Mouse (Mus musculus): ENCODE results near the gene Eif1ax. TPM values are rescaled to one million over a fixed set of nuclear protein-coding genes. Genes with fewer than 3 reads are reported as not detected.
A peak's percentile ranks its signal among the peaks of the same experiment; 100 is the strongest.
"Not testable (repeated sequence)": the region's sequence is repeated elsewhere in the genome, so short reads cannot be mapped to it uniquely, and the experiment has no call there.

The Eif1ax gene
- polyA plus RNA-seq, 1 experiment from 2014 or later, result 104 TPM

- Histone ChIP-seq H3K4me1 (replicated peaks; ENCODE audit: insufficient read depth, low read length) (no peaks in the 10 kb centered on the region), H3K9ac (ENCODE audit: low read depth, low read length) (no peak overlapping the region), H3K4me2 (ENCODE audit: low read length) (no peak overlapping the region), H3K4me3 (replicated peaks; ENCODE audit: low read depth, low read length) (no peak overlapping the region), H3K27ac (no peak overlapping the region), H3K36me3 (ENCODE audit: insufficient read depth, low read length) (no peaks in the 10 kb centered on the region), H3K9me3 (replicated peaks; ENCODE audit: low read length) (no peaks in the 10 kb centered on the region), H3K27me3 (ENCODE audit: insufficient read depth, low read length) (no peaks in the 10 kb centered on the region)
- DNase-seq (ENCODE audit: low spot score), result no peak
- 79% methylated on average over 3 of the region's 3 CpGs for WGBS
- no peak for ATAC-seq (replicated peaks; ENCODE audit: low FRiP score, low read depth)
- no peak for TF ChIP-seq CTCF (IDR thresholded peaks at IDR 0.05; ENCODE audit: low read depth)
Measured at GRCm38 (mm10) chrX:159391239-159391638, 19.3 kb downstream of the Eif1ax start.

GRCm38 (mm10) chrX:159409253-159409652 lies 37.3 kb downstream of the Eif1ax start:
- peak; percentile 44 for DNase-seq (ENCODE audit: low spot score)
- Histone ChIP-seq H3K27ac (no peak overlapping the region), H3K4me1 (replicated peaks; ENCODE audit: insufficient read depth, low read length) (no peaks in the 10 kb centered on the region), H3K36me3 (ENCODE audit: insufficient read depth, low read length) (no peaks in the 10 kb centered on the region), H3K27me3 (ENCODE audit: insufficient read depth, low read length) (no peaks in the 10 kb centered on the region; the same call in 1 of the 2 replicates), H3K4me2 (ENCODE audit: low read length) (no peak overlapping the region), H3K4me3 (replicated peaks; ENCODE audit: low read depth, low read length) (no peak overlapping the region), H3K9ac (ENCODE audit: low read depth, low read length) (no peak overlapping the region), H3K9me3 (replicated peaks; ENCODE audit: low read length) (no peaks in the 10 kb centered on the region)
- 32% methylated on average over 4 of the region's 4 CpGs for WGBS
- TF ChIP-seq CTCF (IDR thresholded peaks at IDR 0.05; ENCODE audit: low read depth), result peak; percentile 68
- ATAC-seq (replicated peaks; ENCODE audit: low FRiP score, low read depth), result no peak

DNA sequence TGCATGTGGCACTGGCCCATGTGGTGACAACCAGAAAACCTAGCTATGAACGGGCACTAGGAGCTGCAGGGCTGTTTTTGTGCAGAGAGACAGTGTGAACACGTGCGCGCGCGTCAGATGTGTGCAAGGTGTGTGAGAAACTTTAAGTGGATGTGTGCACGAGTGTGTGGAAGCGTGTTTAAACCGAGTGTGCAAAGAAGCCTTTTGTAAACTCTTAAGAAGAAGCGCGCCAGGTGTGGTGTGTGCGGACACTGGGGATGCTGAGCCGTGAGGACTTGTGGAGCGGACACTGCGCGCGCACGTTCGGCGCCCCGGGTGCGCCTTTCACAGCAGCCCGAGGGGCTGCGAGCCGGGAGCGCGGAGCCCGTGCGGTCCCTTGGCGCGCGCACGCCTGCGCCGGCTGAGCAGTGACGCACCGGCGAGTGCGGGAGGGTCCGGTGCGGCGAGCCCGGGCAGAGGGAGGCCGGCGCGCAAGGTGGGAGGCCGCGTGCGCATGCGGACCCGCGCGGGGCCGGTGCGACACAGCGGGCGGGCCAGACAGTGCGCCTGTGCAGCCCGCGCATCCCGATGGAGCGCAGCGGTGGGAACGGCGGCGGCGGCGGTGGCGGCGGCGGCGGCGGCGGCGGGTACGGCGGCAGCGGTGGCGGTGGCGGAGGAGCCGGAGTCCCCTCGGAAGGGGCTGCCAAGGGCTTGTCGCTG lies 42.3 kb downstream of the Eif1ax start, which contains the start of gene Map7d2:
Gene Map7d2 (plus strand): TSS at position 443 of the 699 bp plus-strand sequence.
- DNase-seq (ENCODE audit: low spot score) (no peak), ATAC-seq (replicated peaks; ENCODE audit: low FRiP score, low read depth) (peak; percentile 57)
- H3K27me3 ChIP-seq (ENCODE audit: insufficient read depth, low read length), result no peaks in the 10 kb centered on the region; the same call in 1 of the 2 replicates
- no peak within 1 kb of the TSS for H3K9ac ChIP-seq (ENCODE audit: low read depth, low read length)
- WGBS, result 34% methylated on average over 48 of the region's 83 CpGs
- H3K27ac ChIP-seq, result no peak within 1 kb of the TSS
- H3K36me3 ChIP-seq (ENCODE audit: insufficient read depth, low read length), result no peaks in the 10 kb centered on the region
- peak within 1 kb of the TSS; percentile 47 for H3K4me3 ChIP-seq (replicated peaks; ENCODE audit: low read depth, low read length)
- no peaks in the 10 kb centered on the region for H3K9me3 ChIP-seq (replicated peaks; ENCODE audit: low read length)
- no peaks in the 10 kb centered on the region for H3K4me1 ChIP-seq (replicated peaks; ENCODE audit: insufficient read depth, low read length)
- H3K4me2 ChIP-seq (ENCODE audit: low read length), result peak within 1 kb of the TSS; percentile 91
- no peak for TF ChIP-seq CTCF (IDR thresholded peaks at IDR 0.05; ENCODE audit: low read depth)

DNA sequence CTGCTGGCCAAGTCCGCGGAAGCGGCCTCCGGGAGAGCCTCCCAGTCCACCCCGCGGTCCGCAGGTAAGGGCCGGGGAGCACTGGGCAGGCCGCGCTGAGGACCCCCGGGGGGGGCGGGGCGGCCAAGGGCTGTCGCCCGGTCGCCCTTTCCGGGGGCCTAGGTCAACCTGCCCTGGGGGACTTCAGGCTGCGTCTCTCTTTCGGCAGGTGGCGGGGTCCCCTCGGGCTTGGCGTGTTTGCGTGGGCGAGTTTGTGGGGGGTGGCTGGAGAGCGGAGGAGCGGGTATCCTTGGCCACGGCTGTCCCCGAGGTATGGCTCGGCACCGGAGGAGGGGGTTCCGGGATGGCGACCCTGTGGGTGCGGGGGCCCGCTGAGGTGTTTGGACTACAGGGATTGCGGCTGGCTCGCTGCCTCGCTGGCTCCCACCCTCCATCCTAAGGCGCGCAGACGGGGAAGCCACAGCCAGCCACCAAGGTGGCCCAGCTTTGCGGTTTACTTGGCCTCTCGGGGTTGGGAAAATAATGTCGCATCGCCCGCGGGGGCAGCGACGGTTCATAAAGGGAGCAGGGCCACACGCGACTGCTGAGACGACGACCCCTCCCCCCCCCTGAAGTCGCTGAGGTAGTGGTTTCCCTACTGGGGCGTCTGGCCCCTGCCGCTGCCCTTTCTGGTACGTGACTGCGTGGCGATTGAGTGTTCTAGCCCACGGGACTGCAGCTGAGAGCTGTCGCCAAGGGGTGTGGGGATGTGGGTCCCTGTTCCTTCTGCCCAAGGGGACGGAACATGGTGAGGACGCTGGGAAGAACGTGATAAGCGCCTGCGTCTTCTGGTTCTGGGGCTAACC lies 43.1 kb downstream of the Eif1ax start:
- TF ChIP-seq CTCF (IDR thresholded peaks at IDR 0.05; ENCODE audit: low read depth), result no peak
- peak overlapping the region; percentile 47 for H3K4me3 ChIP-seq (replicated peaks; ENCODE audit: low read depth, low read length)
- peak overlapping the region; percentile 91 for H3K4me2 ChIP-seq (ENCODE audit: low read length)
- H3K9me3 ChIP-seq (replicated peaks; ENCODE audit: low read length), result no peaks in the 10 kb centered on the region
- 22% methylated on average over 58 of the region's 65 CpGs for WGBS
- DNase-seq (ENCODE audit: low spot score), result no peak
- H3K27ac ChIP-seq, result no peak overlapping the region
- H3K36me3 ChIP-seq (ENCODE audit: insufficient read depth, low read length), result no peaks in the 10 kb centered on the region
- H3K4me1 ChIP-seq (replicated peaks; ENCODE audit: insufficient read depth, low read length), result no peaks in the 10 kb centered on the region
- H3K9ac ChIP-seq (ENCODE audit: low read depth, low read length), result no peak overlapping the region
- H3K27me3 ChIP-seq (ENCODE audit: insufficient read depth, low read length), result no peaks in the 10 kb centered on the region; the same call in 1 of the 2 replicates
- peak; percentile 61 for ATAC-seq (replicated peaks; ENCODE audit: low FRiP score, low read depth)

GRCm38 (mm10) chrX:159430507-159430906 lies 58.5 kb downstream of the Eif1ax start:
- not testable (repeated sequence) for H3K4me1 ChIP-seq (replicated peaks; ENCODE audit: insufficient read depth, low read length); H3K27me3 ChIP-seq (ENCODE audit: insufficient read depth, low read length); H3K9ac ChIP-seq (ENCODE audit: low read depth, low read length); H3K4me3 ChIP-seq (replicated peaks; ENCODE audit: low read depth, low read length); H3K9me3 ChIP-seq (replicated peaks; ENCODE audit: low read length); DNase-seq (ENCODE audit: low spot score); H3K4me2 ChIP-seq (ENCODE audit: low read length); ATAC-seq (replicated peaks; ENCODE audit: low FRiP score, low read depth); H3K27ac ChIP-seq; H3K36me3 ChIP-seq (ENCODE audit: insufficient read depth, low read length)
- WGBS, result 94% methylated on average over 3 of the region's 3 CpGs

Other genes with a start within 250 kb of the Eif1ax start
- gene Rps6ka3, start 161.9 kb upstream of the Eif1ax start, polyA plus RNA-seq (2015; fragmentation: Nextera tagmentation; extraction: Ambion mirVana), result 6.6 and 7.6 TPM in 2 replicates
- gene Map7d2, start 42.4 kb downstream of the Eif1ax start, polyA plus RNA-seq (2015; fragmentation: Nextera tagmentation; extraction: Ambion mirVana), result 1.8 and 1.9 TPM in 2 replicates
- gene Bclaf3, start 154.5 kb downstream of the Eif1ax start, polyA plus RNA-seq (2015; fragmentation: Nextera tagmentation; extraction: Ambion mirVana), result 14.1 and 17.1 TPM in 2 replicates